Mouse (Mus musculus): ENCODE results near the gene Rab5c.

- no peak for TF ChIP-seq EP300 (optimal IDR thresholded peaks at IDR 0.05)
- no peak for TF ChIP-seq CTCF (IDR thresholded peaks at IDR 0.05; ENCODE audit: low read depth)
Measured at GRCm38 (mm10) chr11:100701301-100701700, 36.7 kb downstream of the Rab5c start.
